Comparison of ENCODE assay signal across 14 mouse cellular contexts in the genomic region with DNA sequence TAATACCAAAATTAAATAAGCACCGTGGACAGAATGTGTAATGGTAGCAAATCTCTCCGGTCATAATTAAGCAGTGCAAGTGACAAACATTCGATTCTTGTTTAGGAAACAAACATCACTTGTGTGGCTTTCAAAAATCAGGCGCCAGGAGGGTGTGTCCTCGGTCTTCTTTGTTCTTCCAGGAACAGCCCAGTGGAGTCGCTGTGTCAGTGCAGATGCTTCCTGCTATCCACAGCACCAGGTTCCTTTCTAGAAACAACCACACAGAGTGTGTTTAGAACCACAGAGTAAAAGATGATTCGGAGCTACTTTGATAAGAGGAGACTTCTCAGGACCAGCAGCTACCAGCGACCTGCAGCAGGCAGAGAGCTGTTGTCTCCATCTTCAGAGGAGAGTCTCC.
DNase-seq lines count a peak whose midpoint lies in the region; ATAC-seq lines count a peak whose summit lies in the region.
"Had no signal": no experiment of that assay in that cellular context is flagged by ENCODE, and none has a peak within 500 bp of the region (broad histone marks: within the 10 kb centered on the region; RNA-seq: fewer than 3 reads in every experiment).

No protein-coding gene starts in this region.

- H3K9me3 ChIP-seq in hindbrain, embryonic 15.5 days = no peaks in the 10 kb centered on the region
- H3K9me3 ChIP-seq in hindbrain, embryonic 12.5 days (replicated peaks) = no peaks in the 10 kb centered on the region
- no peaks in the 10 kb centered on the region for H3K9me3 ChIP-seq in neural tube, embryonic 15.5 days (replicated peaks)
- H3K9me3 ChIP-seq: limb, embryonic 15.5 days; midbrain, embryonic 12.5 days; stomach, embryonic 15.5 days had no signal

- H3K36me3 ChIP-seq in hindbrain, embryonic 15.5 days = no peaks in the 10 kb centered on the region
- H3K36me3 ChIP-seq in hindbrain, embryonic 12.5 days = no peaks in the 10 kb centered on the region
- no peaks in the 10 kb centered on the region for H3K36me3 ChIP-seq in neural tube, embryonic 15.5 days
- H3K36me3 ChIP-seq: limb, embryonic 15.5 days; midbrain, embryonic 12.5 days; stomach, embryonic 15.5 days had no signal

- H3K4me3 ChIP-seq in hindbrain, embryonic 15.5 days = no peak overlapping the region
- H3K4me3 ChIP-seq in hindbrain, embryonic 12.5 days = no peak overlapping the region
- no peak overlapping the region for H3K4me3 ChIP-seq in neural tube, embryonic 15.5 days (replicated peaks)
- H3K4me3 ChIP-seq: limb, embryonic 15.5 days; midbrain, embryonic 12.5 days; stomach, embryonic 15.5 days had no signal

- 0 out of 2 replicates have a peak overlapping the region, but pooled peaks have one; percentile 0 for H3K27ac ChIP-seq in hindbrain, embryonic 15.5 days (replicated peaks)
- no peak overlapping the region for H3K27ac ChIP-seq in hindbrain, embryonic 12.5 days
- no peak overlapping the region for H3K27ac ChIP-seq in neural tube, embryonic 15.5 days (replicated peaks)
- H3K27ac ChIP-seq: limb, embryonic 15.5 days; midbrain, embryonic 12.5 days; stomach, embryonic 15.5 days had no signal

- WGBS in hindbrain, embryonic 15.5 days = 41% methylated on average over 8 of the region's 8 CpGs
- WGBS in hindbrain, embryonic 12.5 days = 49% methylated on average over 8 of the region's 8 CpGs
- WGBS in neural tube, embryonic 15.5 days = 60% methylated on average over 8 of the region's 8 CpGs

- DNase-seq in cerebellum, postnatal 10 days = peak; percentile 21 to 28
- no peak for DNase-seq in cerebellum, adult 11 months
- no peak for DNase-seq in neural tube, embryonic 10.5 days (ENCODE audit: extremely low spot score, low spot score)
- DNase-seq in retina, postnatal 1 day = peak; percentile 26
- DNase-seq in urinary bladder, postnatal 10 days (ENCODE audit: low spot score) = no peak
- DNase-seq: cerebellum, adult 8-10 months; gastrocnemius, postnatal 25 days; kidney, postnatal 10 days had no signal

- H3K4me2 ChIP-seq in hindbrain, embryonic 15.5 days = no peak overlapping the region
- H3K4me2 ChIP-seq in hindbrain, embryonic 12.5 days (replicated peaks) = no peak overlapping the region
- H3K4me2 ChIP-seq in neural tube, embryonic 15.5 days = no peak overlapping the region
- H3K4me2 ChIP-seq: limb, embryonic 15.5 days; midbrain, embryonic 12.5 days; stomach, embryonic 15.5 days had no signal

- H3K9ac ChIP-seq in hindbrain, embryonic 15.5 days = no peak overlapping the region
- H3K9ac ChIP-seq in hindbrain, embryonic 12.5 days = no peak overlapping the region
- H3K9ac ChIP-seq in neural tube, embryonic 15.5 days (replicated peaks) = no peak overlapping the region
- H3K9ac ChIP-seq: limb, embryonic 15.5 days; midbrain, embryonic 12.5 days; stomach, embryonic 15.5 days had no signal

- no peak for ATAC-seq in hindbrain, embryonic 15.5 days (ENCODE audit: low FRiP score, low read depth)
- ATAC-seq in hindbrain, embryonic 12.5 days (ENCODE audit: low FRiP score) = no peak
- ATAC-seq in neural tube, embryonic 15.5 days (ENCODE audit: low FRiP score) = peak; percentile 45; the same call in 1 of the 2 replicates

- peaks cover 18% of the 10 kb centered on the region for H3K4me1 ChIP-seq in hindbrain, embryonic 15.5 days (replicated peaks)
- H3K4me1 ChIP-seq in hindbrain, embryonic 12.5 days = peaks cover 14% of the 10 kb centered on the region
- peaks cover 16% of the 10 kb centered on the region for H3K4me1 ChIP-seq in neural tube, embryonic 15.5 days
- H3K4me1 ChIP-seq: limb, embryonic 15.5 days; stomach, embryonic 15.5 days had no signal

- H3K27me3 ChIP-seq in hindbrain, embryonic 15.5 days = no peaks in the 10 kb centered on the region
- peaks cover 28% of the 10 kb centered on the region for H3K27me3 ChIP-seq in hindbrain, embryonic 12.5 days
- H3K27me3 ChIP-seq in neural tube, embryonic 15.5 days (replicated peaks) = no peaks in the 10 kb centered on the region
- H3K27me3 ChIP-seq: limb, embryonic 15.5 days; stomach, embryonic 15.5 days had no signal

Comparison
In these comparisons a context has a peak if more than half of its experiments do, and no peak if none do; other contexts are left out.
1. DNase-seq: peak in cerebellum, postnatal 10 days (2 of 2) and retina, postnatal 1 day (single experiment); none in cerebellum, adult 11 months (single experiment), neural tube, embryonic 10.5 days (single experiment) and urinary bladder, postnatal 10 days (single experiment).